Mouse (Mus musculus) mesoderm, embryonic 11.5 days (tissue): ENCODE data around the gene Gm20716.
A peak's percentile ranks its signal among the peaks of the same experiment; 100 is the strongest.
"Not testable (repeated sequence)": the region's sequence is repeated elsewhere in the genome, so short reads cannot be mapped to it uniquely, and the experiment has no call there.

Experiments
- DNase-seq: peaks from one replicate; pipeline ENCODE4 v3.0.0-alpha.2; 2012; ENCODE audit warnings: low read depth, low spot score

The Gm20716 gene

DNA sequence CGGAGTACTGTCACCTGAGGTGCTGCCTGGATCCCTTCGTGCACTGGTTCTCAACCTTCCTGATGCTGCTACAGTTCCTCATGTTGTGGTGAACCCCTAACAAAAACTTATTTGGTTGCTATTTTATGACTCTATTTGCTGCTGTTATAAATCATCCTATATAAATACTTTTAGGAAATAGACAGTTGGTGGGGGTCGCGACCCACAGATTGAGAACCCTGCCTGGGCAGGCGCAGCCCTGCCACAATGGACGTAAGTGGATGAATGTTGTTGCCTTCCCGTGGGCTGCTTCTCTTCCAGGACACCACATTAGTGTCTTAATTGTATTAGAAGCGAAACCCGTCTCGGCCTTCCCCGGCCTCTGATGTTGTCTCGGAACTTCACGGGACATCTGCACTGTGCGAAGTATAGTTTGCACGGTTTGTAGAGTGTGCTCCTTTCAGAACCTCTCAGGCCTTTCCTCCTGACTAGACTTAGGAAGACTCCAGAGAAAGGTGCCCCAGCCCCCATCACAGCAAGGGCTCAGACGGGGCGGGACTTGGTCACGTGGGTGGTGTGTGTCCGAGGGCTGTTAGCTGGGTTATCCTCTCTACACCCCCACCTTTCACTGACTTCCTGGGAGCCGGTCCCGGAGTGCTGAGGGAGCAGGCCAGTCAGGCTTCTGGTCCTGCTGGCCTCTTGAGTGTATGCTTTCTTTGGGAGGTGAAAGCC, 63.3 kb downstream of the Gm20716 start:
- DNase-seq = no peak

DNA sequence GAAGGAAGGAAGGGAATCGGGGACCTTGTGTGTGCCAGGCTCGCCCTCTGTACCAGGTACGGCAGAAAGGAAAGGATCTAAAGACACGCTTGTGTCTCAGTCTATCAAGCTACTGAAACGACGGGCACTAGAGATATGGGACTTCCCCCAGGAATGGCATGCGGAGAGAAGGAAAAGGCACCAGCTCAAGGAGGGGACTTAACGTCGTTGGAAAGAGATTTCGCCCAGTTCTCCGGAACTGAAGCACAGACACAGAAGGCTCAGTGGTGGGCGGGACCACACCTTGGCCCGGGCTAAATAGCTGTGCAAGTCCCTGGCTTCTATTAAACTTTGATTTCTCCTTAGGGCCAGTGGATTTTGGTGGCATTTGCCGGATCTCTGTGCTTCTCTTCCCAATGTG, 68.2 kb downstream of the Gm20716 start:
- no peak for DNase-seq

GRCm38 (mm10) chr2:168161514-168161971, 68.6 kb downstream of the Gm20716 start:
- DNase-seq = no peak

DNA sequence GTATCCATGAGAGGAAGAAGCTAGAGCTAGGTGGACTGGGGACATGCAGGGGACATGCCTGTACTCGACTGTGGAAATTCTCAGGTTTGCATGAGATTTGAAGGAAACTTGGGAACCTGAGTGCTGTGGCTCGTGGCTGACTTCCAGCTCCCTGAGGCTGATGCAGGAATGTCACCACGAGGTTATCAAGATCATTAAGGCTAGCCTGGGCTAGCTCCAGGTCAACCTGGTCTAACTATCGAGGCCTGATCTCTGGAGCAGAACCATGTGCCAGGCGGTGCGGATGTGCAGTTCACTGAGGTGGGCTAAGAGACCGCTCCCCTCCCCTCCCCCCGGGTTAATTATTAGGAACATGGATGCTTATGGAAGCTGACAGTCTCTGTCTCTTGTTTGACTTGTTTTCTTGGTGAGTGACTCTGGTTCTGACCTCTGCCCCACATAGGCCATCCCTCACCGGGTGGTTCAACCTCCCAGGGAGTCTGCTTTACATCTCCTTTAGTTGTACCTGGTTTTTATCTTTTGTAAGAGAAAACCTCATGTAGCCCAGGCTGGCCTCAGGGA, 69.7 kb downstream of the Gm20716 start:
- no peak for DNase-seq

- DNase-seq = peak; percentile 75
Measured at GRCm38 (mm10) chr2:168158911-168159711, 71.1 kb downstream of the Gm20716 start.

DNA sequence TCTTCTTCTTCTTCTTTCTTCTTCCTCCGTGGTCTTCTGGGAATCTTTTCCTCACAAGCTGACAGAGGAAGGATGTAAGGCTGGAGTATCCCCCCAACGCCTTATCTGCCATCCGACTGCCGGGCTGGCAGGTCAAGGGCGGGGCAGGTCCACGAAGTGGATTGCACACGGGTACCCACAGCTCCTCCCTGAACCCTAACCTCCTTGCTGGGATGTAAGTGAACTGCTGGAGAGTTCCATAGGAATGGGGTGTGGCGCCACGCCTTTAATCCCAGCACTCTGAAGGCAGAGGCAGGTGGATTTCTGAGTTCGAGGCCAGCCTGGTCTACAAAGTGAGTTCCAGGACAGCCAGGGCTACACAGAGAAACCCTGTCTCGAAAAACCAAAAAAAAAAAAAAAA, 72.2 kb downstream of the Gm20716 start:
- not testable (repeated sequence) for DNase-seq

DNA sequence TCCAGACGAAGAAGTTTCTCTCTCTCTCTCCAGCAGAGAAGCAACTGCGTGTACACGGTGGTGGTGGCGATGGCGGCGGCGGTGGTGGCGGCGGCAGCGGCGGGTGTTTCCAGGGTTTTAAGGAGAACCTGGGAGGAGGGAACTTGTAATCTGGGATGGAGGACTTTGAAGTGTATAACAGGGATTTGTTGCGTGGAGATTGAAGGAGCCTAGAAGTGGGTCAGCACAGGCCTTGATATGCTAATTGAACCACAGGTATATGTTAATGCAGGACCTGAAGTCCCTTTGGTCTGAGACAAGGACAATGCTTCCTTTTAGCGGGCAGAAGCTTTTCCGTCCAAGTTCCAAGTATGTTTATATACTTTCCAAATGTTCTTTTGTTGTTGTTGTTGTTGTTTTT, 73.8 kb downstream of the Gm20716 start:
- no peak for DNase-seq

- no peak for DNase-seq
Measured at GRCm38 (mm10) chr2:168155666-168156065, 74.5 kb downstream of the Gm20716 start.

DNA sequence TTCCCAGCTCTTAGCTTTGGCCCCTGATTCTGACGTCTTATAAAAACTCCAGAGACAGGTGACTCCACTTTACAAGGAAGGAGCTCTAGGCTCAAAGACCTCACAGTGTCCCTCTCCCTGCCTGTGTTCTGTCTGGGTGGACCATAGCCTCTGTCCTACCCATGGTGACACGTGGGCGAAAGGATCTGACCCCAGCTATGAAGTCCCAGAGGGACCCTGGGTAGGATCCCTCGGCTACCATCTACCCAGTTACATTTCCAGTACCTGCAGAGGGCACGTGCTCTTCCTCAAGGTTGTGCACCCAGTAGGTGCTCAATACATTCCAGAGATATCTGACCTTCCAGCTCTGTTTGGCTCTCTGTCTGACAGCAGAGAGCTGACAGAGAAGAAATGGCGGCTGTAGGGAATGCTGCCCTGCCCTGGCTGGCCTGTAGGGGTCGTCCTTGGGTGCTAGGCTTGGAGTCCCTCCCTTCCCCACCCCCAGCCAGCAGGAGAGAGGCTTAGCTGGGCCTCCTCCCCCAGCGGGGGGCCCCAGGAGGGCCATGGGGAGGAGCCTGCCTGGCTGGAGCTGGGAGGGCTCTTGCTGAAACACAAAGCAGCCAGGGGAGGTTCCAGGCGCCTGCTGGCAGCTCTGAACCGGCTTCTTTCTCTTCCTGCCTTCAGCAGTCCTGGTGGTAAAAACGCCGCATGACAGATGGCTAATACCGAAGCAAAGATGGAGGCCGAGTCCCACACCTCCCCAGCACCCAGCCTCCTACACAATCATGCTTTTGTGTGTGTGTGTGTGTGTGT, 75.9 kb downstream of the Gm20716 start:
- peak; percentile 99 for DNase-seq

DNA sequence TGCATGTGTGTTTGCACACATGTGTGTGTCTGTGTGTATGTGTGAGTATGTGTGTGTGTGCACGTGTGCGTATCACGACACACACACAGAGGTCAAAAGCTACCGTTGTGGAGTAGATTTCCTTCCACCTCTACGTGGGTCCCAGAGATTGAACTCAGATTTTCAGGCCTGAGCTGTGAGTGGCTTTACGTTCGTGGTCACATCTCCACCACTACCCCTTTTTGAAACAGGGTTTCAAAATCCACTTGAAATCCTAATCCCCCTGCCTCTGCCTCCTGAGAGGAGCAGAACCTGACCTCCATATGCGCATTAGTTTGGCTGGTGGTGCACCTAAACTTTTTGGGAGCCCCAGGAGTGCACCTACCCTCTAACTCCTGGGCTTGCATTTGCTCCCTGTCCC, 80.9 kb downstream of the Gm20716 start:
- no peak for DNase-seq

GRCm38 (mm10) chr2:168147722-168148432, 82.3 kb downstream of the Gm20716 start:
- DNase-seq = no peak

DNA sequence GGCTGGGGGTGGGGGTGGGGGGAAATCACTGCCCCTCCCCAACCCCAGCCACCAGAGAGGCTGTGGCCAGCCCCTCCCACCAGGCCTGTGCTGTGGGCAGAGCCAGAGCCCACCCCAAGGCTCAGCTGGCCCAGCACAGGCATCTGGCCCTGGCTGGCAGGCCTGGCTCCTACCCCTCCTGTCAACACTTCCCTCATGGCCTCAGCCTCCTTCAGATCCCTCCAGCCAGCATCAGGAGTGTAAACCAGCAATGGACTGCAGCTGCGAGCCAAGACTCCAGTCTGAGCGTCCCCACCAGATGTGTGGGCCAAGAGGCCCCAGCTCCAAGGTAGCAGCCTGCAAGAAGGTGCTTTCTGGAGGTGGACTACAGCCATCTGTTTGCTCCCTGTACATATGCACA, 84.7 kb downstream of the Gm20716 start:
- DNase-seq = no peak

GRCm38 (mm10) chr2:168143794-168144193, 86.4 kb downstream of the Gm20716 start:
- DNase-seq = peak; percentile 51

GRCm38 (mm10) chr2:168137161-168137560, 93.0 kb downstream of the Gm20716 start:
- no peak for DNase-seq
